Mouse (Mus musculus): ENCODE results near the gene Pdzrn3.

- TF ChIP-seq POLR2A (IDR thresholded peaks at IDR 0.05; ENCODE audit: low read depth, low read length) (no peak), ZC3H11A (IDR thresholded peaks at IDR 0.05; ENCODE audit: low read depth, low read length) (no peak), GABPA (IDR thresholded peaks at IDR 0.05; ENCODE audit: insufficient replicate concordance, low read depth, low read length) (no peak), ZNF384 (IDR thresholded peaks at IDR 0.05; ENCODE audit: low read depth, low read length) (no peak), MXI1 (IDR thresholded peaks at IDR 0.05; ENCODE audit: low read depth, low read length) (no peak), EP300 (IDR thresholded peaks at IDR 0.05; ENCODE audit: low read length) (no peak), CHD1 (IDR thresholded peaks at IDR 0.05; ENCODE audit: low read depth, low read length) (no peak)
Measured at GRCm38 (mm10) chr6:101350414-101350973, 27.2 kb downstream of the Pdzrn3 start.
